In the genomic region with DNA sequence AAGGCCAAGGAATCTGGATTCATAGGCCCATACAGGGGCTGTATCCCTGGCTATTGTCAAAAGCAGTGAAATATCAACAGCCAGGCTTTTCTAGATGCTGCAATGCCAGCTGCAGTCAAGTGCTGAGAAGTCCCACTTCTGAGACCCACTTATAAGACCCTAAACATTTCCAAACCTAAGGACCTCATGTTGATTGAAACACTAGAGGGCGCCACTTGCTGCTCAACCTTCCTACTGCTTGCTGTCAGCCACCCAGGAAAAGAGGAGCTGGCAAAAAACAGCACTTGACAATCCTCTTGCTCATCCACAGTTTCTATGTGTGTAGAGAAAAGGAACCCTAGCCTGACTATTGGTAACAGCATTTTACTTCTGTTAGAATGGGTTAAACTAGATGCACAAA, we compare ENCODE assay signal across 10 mouse cellular contexts.
DNase-seq lines count a peak whose midpoint lies in the region; ATAC-seq and TF ChIP-seq lines count a peak whose summit lies in the region.
"Had no signal": no experiment of that assay in that cellular context is flagged by ENCODE, and none has a peak within 500 bp of the region (broad histone marks: within the 10 kb centered on the region; RNA-seq: fewer than 3 reads in every experiment).

No protein-coding gene starts in this region.

- no peaks in the 10 kb centered on the region for H3K27me3 ChIP-seq in forebrain, embryonic 14.5 days (replicated peaks; ENCODE audit: control insufficient read depth, insufficient read depth, low read length)
- H3K27me3 ChIP-seq in forebrain, embryonic 13.5 days: no peaks in the 10 kb centered on the region
- H3K27me3 ChIP-seq in limb, embryonic 11.5 days (ENCODE audit: control insufficient read depth, insufficient read depth, low read length): no peaks in the 10 kb centered on the region
- no peaks in the 10 kb centered on the region for H3K27me3 ChIP-seq in limb, embryonic 10.5 days (ENCODE audit: low read depth, poor library complexity, severe bottlenecking)

- H3K36me3 ChIP-seq in forebrain, embryonic 14.5 days (ENCODE audit: control insufficient read depth, insufficient read depth, low read length): no peaks in the 10 kb centered on the region
- H3K36me3 ChIP-seq in forebrain, embryonic 13.5 days (ENCODE audit: poor library complexity, severe bottlenecking): no peaks in the 10 kb centered on the region
- no peaks in the 10 kb centered on the region for H3K36me3 ChIP-seq in limb, embryonic 11.5 days (ENCODE audit: control insufficient read depth, insufficient read depth, low read length)
- H3K36me3 ChIP-seq in limb, embryonic 10.5 days: no peaks in the 10 kb centered on the region
- H3K36me3 ChIP-seq in ES-E14 (ENCODE audit: control insufficient read depth, insufficient read depth, low read length, poor library complexity, severe bottlenecking): no peaks in the 10 kb centered on the region

- intact Hi-C loops in left cerebral cortex, postnatal 4 days (cut with DNase I): no loop called here

- no peak overlapping the region for H3K4me2 ChIP-seq in forebrain, embryonic 14.5 days (ENCODE audit: low read length)
- H3K4me2 ChIP-seq in forebrain, embryonic 13.5 days: no peak overlapping the region
- H3K4me2 ChIP-seq in limb, embryonic 11.5 days (ENCODE audit: low read depth, severe bottlenecking): no peak overlapping the region

- WGBS in forebrain, embryonic 14.5 days: 7% methylated on average over 1 of the region's 1 CpGs
- 0% methylated on average over 1 of the region's 1 CpGs for WGBS in forebrain, embryonic 13.5 days
- 0% methylated on average over 1 of the region's 1 CpGs for WGBS in limb, embryonic 11.5 days
- whole genome bisulfite sequencing in limb, embryonic 10.5 days: 10% methylated on average over 1 of the region's 1 CpGs

- ATAC-seq in forebrain, embryonic 14.5 days: peak; percentile 20; the same call in 1 of the 2 replicates
- ATAC-seq in forebrain, embryonic 13.5 days: no peak
- ATAC-seq in limb, embryonic 11.5 days (ENCODE audit: insufficient number of reproducible peaks, low FRiP score, low TSS enrichment, low read depth): no peak
- ATAC-seq: hindbrain, embryonic 16.5 days had no signal

- H3K9ac ChIP-seq in forebrain, embryonic 14.5 days (ENCODE audit: low read length): no peak overlapping the region
- H3K9ac ChIP-seq in forebrain, embryonic 13.5 days: no peak overlapping the region
- H3K9ac ChIP-seq in limb, embryonic 11.5 days (ENCODE audit: low read length): no peak overlapping the region
- H3K9ac ChIP-seq in ES-E14 (ENCODE audit: insufficient read depth, low read depth, low read length, poor library complexity, severe bottlenecking): no peak overlapping the region

- no peak overlapping the region for H3K4me3 ChIP-seq in forebrain, embryonic 14.5 days (ENCODE audit: low read depth, low read length)
- H3K4me3 ChIP-seq in forebrain, embryonic 13.5 days: no peak overlapping the region
- no peak overlapping the region for H3K4me3 ChIP-seq in limb, embryonic 11.5 days (ENCODE audit: low read depth, low read length)
- H3K4me3 ChIP-seq in limb, embryonic 10.5 days: no peak overlapping the region
- H3K4me3 ChIP-seq in ES-E14 (ENCODE audit: insufficient read depth in 1 of 2, low read depth in 1 of 2, low read length in 2 of 2, poor library complexity in 1 of 2, severe bottlenecking in 1 of 2): no peak overlapping the region

- DNase-seq in forebrain, embryonic 14.5 days (ENCODE audit: low spot score): peak; percentile 51
- DNase-seq in limb, embryonic 11.5 days (ENCODE audit: low spot score): peak; percentile 34
- DNase-seq in limb, embryonic 10.5 days (ENCODE audit: low spot score): no peak
- DNase-seq in ES-E14 (ENCODE audit: low read depth, low spot score): peak; percentile 45
- peak; percentile 25 for DNase-seq in left cerebral cortex, postnatal 4 days
- DNase-seq in spleen, postnatal 36 days (ENCODE audit: low spot score in 2 of 2): no peak
- DNase-seq in B cell, adult 2 months: no peak

- H3K4me1 ChIP-seq in forebrain, embryonic 14.5 days (ENCODE audit: control insufficient read depth, insufficient read depth, low read length): no peaks in the 10 kb centered on the region
- no peaks in the 10 kb centered on the region for H3K4me1 ChIP-seq in forebrain, embryonic 13.5 days
- H3K4me1 ChIP-seq in limb, embryonic 11.5 days (ENCODE audit: control insufficient read depth, insufficient read depth, low read length): 0 out of 2 replicates have a peak, but pooled peaks cover 6% of the 10 kb centered on the region
- peaks cover 11% of the 10 kb centered on the region for H3K4me1 ChIP-seq in limb, embryonic 10.5 days
- no peaks in the 10 kb centered on the region for H3K4me1 ChIP-seq in ES-E14 (ENCODE audit: control insufficient read depth in 2 of 2, insufficient read depth in 2 of 2, low read length in 2 of 2, poor library complexity in 1 of 2)

- no peaks in the 10 kb centered on the region for H3K9me3 ChIP-seq in forebrain, embryonic 14.5 days (replicated peaks; ENCODE audit: control insufficient read depth, low read length)
- no peaks in the 10 kb centered on the region for H3K9me3 ChIP-seq in forebrain, embryonic 13.5 days (replicated peaks)
- no peaks in the 10 kb centered on the region for H3K9me3 ChIP-seq in limb, embryonic 11.5 days (ENCODE audit: control insufficient read depth, low read length)
- no peaks in the 10 kb centered on the region for H3K9me3 ChIP-seq in limb, embryonic 10.5 days (replicated peaks)
- H3K9me3 ChIP-seq in ES-E14 (ENCODE audit: control insufficient read depth, insufficient read depth, low read depth, low read length): no peaks in the 10 kb centered on the region

- in situ Hi-C loops in ES-E14 (cut with MboI; ENCODE audit: low sequenced_read_pairs in 2 of 2, unreplicated experiment in 2 of 2): no loop called here

- H3K27ac ChIP-seq in forebrain, embryonic 14.5 days (ENCODE audit: low read depth, low read length): no peak overlapping the region
- no peak overlapping the region for H3K27ac ChIP-seq in forebrain, embryonic 13.5 days
- H3K27ac ChIP-seq in limb, embryonic 11.5 days (replicated peaks; ENCODE audit: low read depth, low read length): no peak overlapping the region
- H3K27ac ChIP-seq in limb, embryonic 10.5 days: no peak overlapping the region
- H3K27ac ChIP-seq in ES-E14 (ENCODE audit: insufficient read depth, low read depth, low read length, poor library complexity, severe bottlenecking): no peak overlapping the region
- H3K27ac ChIP-seq: macrophage had no signal

TF ChIP-seq in ES-E14, 5 proteins besides CTCF, POLR2A, EP300 and RAD21:
- TF ChIP-seq ZNF384 (IDR thresholded peaks at IDR 0.05; ENCODE audit: low read depth, low read length) (no peak), ZC3H11A (IDR thresholded peaks at IDR 0.05; ENCODE audit: borderline replicate concordance, low read depth, low read length) (peak; percentile 44; the same call in 1 of the 2 replicates), MAFK (IDR thresholded peaks at IDR 0.05; ENCODE audit: insufficient read depth, low read depth, low read length) (no peak), HCFC1 (IDR thresholded peaks at IDR 0.05; ENCODE audit: borderline replicate concordance, insufficient read depth, low read length) (no peak)
TF ChIP-seq in ES-E14: peak in this region for 1.

Comparison
In these comparisons a context has a peak if more than half of its experiments do, and no peak if none do; other contexts are left out.
1. DNase-seq: peak in forebrain, embryonic 14.5 days (single experiment), limb, embryonic 11.5 days (single experiment), ES-E14 (single experiment) and left cerebral cortex, postnatal 4 days (single experiment); none in limb, embryonic 10.5 days (single experiment), spleen, postnatal 36 days (0 of 2) and B cell, adult 2 months (0 of 2).